Mouse (Mus musculus): ENCODE data around the gene Wdr70. TPM values are rescaled to one million over a fixed set of nuclear protein-coding genes. Genes with fewer than 3 reads are reported as not detected.
"Not testable (repeated sequence)": the region's sequence is repeated elsewhere in the genome, so short reads cannot be mapped to it uniquely, and the experiment has no call there.

Wdr70 gene
- 30.0 and 32.8 TPM in 2 replicates for total RNA-seq (2017)

DNA sequence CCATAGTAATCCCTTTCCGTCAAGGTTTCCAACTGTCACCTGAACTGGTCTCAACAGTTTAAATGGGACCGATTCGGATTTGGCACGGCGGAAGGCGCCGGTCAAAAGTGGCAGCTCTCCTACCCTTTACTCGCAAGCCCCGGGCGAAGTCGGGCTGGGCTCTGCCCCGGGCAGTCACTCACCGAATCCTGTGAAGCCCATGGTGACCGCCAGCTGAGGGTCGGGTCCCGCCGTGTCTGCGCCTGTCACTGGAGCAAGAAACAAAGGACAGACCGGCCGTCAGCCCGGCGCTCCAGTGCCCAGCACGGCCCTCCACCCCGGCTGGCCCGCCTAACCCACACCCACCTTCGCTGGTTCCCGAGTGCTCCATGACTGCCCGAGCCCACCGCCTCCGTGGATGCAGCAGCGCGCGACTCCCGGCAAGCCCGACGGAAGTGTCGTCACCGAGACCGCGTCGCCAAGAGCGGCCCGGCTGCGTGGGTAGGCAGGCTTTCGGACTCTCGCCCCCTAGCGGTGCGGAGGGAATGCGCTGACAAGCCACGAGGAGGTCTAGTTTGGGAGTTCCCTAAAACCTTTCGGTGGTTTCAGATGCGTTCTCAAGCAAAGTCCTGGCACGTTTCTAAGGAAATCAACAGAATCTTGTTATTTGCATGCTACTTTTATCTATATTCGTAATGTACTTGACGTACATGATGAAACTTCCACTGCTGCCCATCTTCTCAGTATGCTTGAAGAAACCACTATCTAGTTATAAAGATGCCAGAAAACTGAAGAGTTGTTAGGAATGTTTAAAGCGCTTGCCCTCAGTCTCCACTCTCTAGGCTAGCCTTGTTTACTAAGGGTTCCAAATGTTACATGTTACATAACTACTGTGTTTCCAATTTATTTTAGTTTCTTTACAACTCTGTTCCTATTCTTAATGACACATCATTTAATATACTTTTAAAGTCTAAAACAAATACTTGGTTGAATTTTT is at the start of gene Wdr70:
Gene Wdr70, minus strand, starts transcription at position 436 of the 976 bp plus-strand sequence.
- ATAC-seq (ENCODE audit: extremely low read depth, insufficient number of reproducible peaks, low FRiP score, poor library complexity, severe bottlenecking) = peak; percentile 96

DNA sequence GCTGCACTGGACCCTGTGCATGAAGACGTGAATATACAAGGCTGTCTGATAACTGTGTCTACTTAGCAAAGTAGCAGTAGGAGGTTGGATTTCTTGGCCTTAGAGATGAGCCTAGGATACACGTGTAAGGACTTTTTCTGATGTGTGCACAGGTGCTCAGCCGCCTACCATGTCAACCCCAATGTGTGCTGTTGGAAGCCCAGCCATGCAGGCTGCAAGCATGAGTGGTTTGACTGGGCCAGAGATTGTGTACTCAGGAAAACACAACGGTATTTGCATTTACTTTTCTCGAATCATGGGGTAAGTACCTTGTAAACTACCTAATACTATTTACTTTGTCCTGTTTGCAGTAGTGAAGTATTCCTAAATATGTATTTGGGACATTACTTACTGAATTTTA is 36.6 kb upstream of the Wdr70 start:
- ATAC-seq (ENCODE audit: extremely low read depth, insufficient number of reproducible peaks, low FRiP score, poor library complexity, severe bottlenecking) = no peak

DNA sequence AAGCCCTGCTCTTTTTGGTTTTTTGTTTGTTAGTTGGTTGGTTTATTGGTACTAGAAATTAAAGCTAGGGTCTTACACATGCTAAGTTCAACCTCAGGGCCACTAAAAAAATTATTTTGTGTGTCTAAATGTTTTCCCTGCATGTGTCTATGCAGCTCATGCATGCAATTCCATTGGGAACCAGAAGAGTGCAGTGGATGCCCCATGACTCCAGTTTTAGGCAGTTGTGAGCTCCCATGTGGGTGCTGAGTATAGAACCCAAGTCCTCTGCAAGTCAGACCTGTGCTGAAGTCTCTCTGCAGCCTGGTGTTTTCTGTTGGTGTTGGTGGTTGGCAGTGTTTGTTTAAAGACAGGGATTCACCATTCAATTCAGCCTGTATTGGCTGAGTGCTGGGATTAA is 32.8 kb upstream of the Wdr70 start:
- ATAC-seq (ENCODE audit: extremely low read depth, insufficient number of reproducible peaks, low FRiP score, poor library complexity, severe bottlenecking) = no peak

DNA sequence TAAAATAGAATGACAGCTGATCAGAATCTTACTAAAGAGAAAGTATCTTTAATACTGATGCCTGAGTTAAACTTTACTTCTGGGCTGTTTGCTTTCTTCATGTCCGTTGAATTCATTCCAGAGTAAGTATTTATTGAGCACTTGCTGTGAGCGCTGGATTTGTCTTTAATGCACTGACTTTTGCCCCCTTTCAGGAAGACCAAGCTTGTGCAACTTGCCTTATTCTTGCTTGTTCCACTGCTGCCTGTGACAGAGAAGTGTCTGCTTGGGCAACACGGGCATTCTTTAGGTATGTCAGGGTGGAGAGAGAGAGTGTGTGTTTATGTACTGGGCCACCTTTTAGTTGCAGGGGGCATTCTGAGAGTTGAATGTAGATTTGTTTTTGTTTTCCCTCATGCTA is 32.3 kb upstream of the Wdr70 start:
- no peak for ATAC-seq (ENCODE audit: extremely low read depth, insufficient number of reproducible peaks, low FRiP score, poor library complexity, severe bottlenecking)

DNA sequence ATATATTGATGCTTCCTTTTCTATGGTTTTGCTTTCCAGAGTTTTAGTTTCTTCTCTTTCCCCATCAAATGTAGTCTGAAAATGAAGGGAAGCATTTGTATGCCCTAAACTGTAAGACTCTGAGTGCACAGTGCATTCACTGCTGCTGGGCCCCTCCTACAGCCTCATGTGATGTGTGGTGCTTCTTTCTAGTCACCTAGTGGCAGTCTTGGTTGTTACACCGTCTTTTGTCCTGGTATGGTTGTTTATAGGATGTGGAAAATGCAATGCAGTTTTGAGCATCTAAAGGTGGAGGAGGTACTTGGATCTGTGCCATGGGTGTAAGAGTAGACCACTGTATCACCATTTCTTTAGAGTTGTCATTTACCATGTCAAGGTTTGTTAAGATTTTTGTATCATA is 30.3 kb upstream of the Wdr70 start:
- no peak for ATAC-seq (ENCODE audit: extremely low read depth, insufficient number of reproducible peaks, low FRiP score, poor library complexity, severe bottlenecking)

DNA sequence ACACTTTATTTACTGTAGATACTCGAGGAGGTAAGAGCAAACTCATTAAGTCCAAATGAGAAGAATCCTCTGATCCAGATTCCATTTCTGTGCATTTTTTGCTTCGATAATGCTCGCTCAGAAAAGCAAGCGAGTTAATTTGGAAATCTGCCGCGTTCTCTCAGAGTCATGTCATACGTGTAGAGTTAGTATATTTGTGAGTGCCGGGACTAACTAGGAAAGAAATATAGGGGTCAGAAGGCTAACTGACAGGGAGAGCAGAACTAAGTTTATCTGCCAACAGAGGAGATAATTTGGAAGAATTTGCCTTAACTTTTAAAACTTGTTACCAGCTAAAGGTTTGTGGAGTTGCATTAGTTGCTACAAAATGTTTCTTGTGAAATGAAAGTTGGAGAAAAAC is 10.8 kb upstream of the Wdr70 start:
- ATAC-seq (ENCODE audit: extremely low read depth, insufficient number of reproducible peaks, low FRiP score, poor library complexity, severe bottlenecking) = no peak

DNA sequence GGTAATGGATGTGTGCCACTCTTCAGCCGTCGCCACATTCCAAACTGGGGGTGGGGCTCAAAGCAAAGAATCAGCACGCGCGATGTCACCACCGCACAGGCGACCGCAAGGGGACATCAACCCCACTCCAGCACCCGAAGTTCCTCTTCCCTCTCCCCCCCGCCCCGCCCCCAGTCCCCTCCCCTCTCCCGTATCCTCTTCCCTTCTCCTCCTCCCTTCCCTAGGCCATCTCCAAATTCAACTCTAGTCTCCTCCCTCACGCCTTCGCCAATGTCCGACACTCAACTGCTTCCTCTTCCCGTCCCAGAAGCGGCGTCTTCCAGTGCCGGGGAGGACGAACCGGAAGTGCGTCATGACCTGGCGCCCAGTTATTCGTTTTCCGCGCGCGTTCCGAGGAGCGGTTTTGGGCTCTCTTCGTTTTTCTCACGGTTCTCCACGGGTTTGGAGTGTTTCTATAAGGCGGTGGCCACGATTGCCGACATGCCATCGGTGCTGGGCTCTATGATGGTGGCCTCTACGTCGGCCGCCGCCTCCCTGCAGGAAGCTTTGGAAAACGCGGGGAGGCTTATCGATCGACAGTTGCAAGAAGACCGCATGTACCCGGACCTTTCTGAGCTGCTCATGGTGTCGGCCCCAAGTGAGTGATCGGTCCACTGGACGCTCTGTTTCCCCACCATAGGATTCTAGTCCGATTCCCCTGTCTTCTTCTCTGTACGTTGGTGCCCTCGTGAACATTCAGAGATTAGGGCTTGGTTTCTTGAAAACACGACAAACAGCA is 10.1 kb upstream of the Wdr70 start, which contains the start of gene Nup155:
Gene Nup155, plus strand, starts transcription at position 308 of the 778 bp plus-strand sequence.
- ATAC-seq (ENCODE audit: extremely low read depth, insufficient number of reproducible peaks, low FRiP score, poor library complexity, severe bottlenecking) = peak; percentile 98

DNA sequence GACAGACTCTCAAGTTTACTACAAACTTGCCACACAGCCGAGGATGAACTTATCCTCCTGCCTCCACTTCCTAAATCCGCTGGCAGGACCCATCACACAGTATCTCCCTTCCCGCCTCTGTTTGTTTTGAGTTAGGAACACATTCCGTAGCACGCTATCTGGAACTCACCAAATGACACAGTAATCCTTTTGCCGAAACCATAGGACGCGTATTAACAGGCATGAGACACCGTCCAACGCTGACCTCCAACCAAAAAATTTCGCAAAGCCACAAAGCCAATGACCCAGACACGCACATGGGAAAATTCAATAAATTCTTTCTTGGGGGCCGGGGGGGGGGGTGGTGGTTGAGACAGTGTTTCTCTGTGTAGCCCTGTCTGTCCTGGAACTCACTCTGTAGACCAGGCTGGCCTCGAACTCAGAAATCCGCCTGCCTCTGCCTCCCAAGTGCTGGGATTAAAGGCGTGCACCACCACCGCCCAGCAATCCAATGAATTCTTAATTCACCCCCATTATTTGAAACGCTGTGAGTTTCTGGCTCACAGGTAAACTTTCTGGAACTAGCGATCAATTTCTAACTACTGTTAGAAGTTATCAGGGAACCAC is 9.5 kb upstream of the Wdr70 start:
- ATAC-seq (ENCODE audit: extremely low read depth, insufficient number of reproducible peaks, low FRiP score, poor library complexity, severe bottlenecking) = no peak

DNA sequence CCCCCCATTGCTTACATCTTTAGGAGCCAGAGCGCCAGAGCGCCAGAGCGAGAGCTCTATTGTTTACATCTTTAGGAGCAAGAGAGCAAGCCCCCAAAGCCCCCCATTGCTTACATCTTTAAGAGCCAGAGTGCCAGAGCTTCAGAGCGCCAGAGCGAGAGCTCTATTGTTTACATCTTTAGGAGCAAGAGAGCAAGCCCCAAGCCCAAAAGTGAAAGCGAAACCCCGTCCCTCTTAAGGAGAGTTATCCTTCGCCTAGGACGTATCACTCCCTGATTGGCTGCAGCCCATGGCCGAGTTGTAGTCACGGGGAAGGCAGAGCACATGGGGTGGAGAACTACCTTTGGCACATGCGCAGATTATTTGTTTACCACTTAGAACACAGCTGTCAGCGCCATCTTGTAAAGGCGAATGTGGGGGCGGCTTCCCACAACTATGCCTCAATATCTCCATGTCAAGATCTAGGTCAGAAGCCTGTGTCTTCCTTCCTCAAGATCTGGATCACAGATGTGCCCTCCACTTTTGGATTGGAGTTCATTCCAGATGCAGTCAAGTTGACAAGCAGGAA is 3.0 kb upstream of the Wdr70 start:
- ATAC-seq (ENCODE audit: extremely low read depth, insufficient number of reproducible peaks, low FRiP score, poor library complexity, severe bottlenecking) = not testable (repeated sequence)

DNA sequence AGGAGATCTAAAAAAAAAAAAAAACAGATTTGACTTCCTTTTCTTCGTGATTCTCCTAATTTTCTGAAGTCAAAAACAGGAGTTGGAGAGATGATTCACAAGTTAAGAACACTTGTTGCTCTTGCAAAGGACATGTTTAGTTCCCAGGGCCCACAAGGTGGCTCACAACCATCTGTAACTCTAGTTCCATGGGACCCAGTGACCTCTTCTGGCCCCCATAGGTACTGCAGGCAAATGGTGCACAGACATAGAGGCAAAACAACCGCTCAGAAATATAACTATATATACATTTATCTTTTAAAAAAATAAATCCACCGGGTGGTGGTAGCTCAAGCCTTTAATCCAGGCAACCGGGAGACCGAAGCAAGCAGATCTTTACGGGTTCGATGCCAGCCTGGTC is 1.2 kb downstream of the Wdr70 start:
- peak; percentile 72 for ATAC-seq (ENCODE audit: extremely low read depth, insufficient number of reproducible peaks, low FRiP score, poor library complexity, severe bottlenecking)

DNA sequence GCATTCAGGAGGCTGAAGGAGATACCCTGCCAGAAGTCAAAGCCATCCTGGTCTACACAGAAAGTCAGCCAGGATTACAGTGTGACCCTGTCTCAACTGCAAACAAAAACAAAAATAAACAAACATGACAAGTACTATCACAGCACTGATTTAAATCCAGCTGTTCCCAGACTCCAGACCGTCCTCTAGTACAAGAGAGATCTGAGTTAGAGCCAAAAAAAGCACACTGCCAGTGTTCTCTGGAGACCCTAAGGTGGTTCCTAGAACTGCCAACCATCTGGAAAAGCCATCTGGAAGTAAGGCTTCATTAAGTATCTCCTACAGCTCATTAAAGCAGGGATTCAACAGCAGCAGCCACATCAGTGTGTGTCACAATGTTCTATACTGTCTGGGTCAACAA is 6.3 kb downstream of the Wdr70 start:
- not testable (repeated sequence) for ATAC-seq (ENCODE audit: extremely low read depth, insufficient number of reproducible peaks, low FRiP score, poor library complexity, severe bottlenecking)

DNA sequence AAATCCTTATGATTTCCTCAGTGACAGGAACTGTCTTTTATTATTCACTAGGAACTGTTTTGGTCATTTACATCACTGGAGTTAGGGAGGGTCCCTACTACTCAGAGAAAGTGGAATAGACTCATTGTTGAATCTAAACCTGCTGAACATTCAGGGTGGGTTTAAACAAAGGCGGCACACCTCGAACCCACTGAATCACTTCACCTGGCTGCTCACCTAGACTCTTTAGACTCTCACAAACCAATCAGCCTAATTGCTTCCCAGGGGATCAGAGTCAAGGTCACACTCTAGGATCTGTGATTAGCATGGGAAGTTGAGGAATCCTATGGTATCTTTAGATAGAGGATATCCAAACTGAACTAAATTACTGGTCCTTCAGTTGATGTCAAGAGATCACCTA is 8.3 kb downstream of the Wdr70 start:
- no peak for ATAC-seq (ENCODE audit: extremely low read depth, insufficient number of reproducible peaks, low FRiP score, poor library complexity, severe bottlenecking)

DNA sequence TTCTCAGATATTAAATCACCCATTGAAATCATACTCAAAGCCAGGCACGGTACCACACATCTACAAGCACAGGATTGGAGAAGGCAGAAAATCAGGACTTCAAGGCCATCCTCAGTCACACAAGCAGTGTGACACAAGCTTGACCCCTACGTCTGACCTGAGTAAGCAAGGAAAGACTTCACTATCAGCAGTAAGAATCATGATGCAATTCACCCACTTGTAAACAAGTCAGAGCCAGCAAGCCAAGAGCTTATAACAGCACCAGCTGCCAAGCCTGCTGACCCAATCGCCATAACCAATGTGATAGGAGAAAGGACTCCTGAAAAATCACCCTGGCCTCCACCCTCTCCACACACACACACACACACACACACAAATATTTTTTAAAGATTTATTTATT is 10.3 kb downstream of the Wdr70 start:
- no peak for ATAC-seq (ENCODE audit: extremely low read depth, insufficient number of reproducible peaks, low FRiP score, poor library complexity, severe bottlenecking)

DNA sequence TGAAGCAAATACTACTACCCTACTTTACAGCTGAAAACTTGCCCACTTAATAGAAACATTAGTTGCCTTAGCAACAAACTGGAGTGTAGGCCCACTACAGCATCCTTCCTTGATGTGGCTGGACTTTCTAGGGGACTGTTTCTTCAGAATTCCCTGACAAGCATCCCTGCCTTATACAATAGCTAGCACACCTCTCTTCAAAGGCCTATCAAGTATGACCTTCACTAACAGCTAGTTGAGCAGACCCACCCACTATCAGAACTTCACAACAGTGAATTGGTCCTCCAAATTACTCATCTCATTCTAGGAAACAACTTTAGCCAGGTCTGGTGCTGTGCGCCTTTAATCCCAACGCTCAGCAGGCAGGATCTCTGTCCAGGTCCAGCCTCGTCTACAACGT is 11.7 kb downstream of the Wdr70 start:
- no peak for ATAC-seq (ENCODE audit: extremely low read depth, insufficient number of reproducible peaks, low FRiP score, poor library complexity, severe bottlenecking)

DNA sequence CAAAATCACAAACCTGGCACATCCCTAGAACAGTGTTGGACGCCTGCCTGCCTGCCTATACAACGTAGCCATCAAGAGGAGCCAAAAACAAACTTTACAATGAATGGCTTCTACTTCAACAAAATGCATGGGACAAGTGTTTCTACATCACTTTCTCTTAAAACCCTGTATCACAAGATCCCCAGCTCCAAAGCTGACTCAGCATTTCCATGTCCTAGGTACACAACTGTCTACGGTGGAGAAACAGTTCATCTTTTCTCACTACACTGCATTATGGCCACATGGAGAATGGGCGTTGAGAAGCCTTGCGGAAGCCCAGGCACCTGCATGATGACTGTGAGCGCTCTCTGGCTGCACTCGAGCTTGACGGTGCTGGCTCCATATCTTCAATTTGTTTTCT is 16.9 kb downstream of the Wdr70 start:
- no peak for ATAC-seq (ENCODE audit: extremely low read depth, insufficient number of reproducible peaks, low FRiP score, poor library complexity, severe bottlenecking)

DNA sequence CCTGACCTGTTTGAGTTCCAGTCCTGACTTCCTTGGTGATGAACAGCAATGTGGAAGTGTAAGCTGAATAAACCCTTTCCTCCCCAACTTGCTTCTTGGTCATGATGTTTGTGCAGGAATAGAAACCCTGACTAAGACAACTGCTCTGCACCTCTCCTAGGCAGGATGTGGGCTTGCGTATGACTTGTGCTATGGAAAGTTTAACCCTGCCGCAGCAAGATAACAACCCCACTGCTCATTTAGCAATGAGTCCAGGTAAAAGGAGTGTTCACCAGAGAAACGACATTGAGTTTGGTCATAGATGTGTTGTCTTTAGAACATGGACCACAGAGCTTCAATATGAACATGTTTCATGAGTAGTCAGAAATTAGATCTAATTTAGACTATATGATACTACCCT is 25.9 kb downstream of the Wdr70 start:
- ATAC-seq (ENCODE audit: extremely low read depth, insufficient number of reproducible peaks, low FRiP score, poor library complexity, severe bottlenecking) = not testable (repeated sequence)

DNA sequence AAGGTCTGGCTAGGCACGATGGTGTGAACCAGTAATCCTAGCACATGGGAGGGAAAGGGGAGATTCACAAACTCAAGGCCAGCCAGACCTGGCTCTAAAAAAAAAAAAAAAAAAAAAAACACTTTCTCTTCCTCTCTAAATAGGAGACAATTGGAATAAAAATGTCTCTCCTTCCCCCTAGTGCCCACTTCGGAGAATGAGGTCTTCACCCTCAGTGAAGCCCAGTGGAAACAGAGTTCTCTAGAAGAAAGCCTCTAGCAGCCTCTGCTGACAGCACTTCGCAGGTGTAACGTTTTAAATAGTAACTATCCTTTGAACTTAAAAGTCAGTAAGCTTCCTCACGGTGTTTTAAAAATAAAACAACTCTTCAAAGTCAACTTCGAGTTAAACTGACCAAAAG is 33.8 kb downstream of the Wdr70 start:
- ATAC-seq (ENCODE audit: extremely low read depth, insufficient number of reproducible peaks, low FRiP score, poor library complexity, severe bottlenecking) = no peak

DNA sequence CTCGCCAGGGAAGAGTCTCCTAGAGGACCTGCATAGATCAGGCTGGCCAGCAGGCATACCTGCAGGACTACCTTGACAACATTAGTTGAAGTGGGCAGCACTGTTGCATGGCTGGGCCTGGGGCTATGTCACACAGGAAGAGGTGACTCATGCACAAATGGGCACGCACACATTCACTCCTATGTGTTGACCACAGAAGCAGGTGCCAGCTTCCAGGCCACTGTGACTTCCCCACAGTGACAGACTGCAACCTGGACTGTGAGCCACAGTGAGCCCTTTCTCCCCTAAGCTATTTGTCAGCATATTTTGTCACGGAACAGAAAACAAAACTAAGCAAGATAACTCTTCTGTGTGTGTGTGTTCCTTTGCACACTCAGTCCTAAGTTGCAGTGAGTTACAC is 47.8 kb downstream of the Wdr70 start:
- no peak for ATAC-seq (ENCODE audit: extremely low read depth, insufficient number of reproducible peaks, low FRiP score, poor library complexity, severe bottlenecking)

DNA sequence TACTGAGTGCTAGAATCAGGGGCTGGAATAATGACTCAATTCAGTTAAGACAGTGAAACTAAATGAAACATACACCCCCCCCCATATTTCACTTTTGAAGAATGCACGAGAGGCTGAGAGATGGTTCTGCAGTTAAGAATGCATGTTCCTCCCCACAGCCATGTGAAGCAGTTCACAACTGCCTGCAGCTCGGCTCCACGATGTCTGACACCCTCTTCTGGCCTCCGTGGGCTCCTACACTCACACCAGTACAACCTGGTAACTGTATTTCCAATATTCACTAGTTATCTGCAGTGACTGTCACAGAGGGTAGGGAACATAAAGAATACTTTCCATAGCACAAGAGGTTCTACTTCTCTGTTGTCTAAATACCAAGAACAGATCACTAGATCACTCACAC is 59.2 kb downstream of the Wdr70 start:
- no peak for ATAC-seq (ENCODE audit: extremely low read depth, insufficient number of reproducible peaks, low FRiP score, poor library complexity, severe bottlenecking)
